Mouse (Mus musculus): ENCODE data around the gene Slc7a8. TPM values are rescaled to one million over a fixed set of nuclear protein-coding genes. Genes with fewer than 3 reads are reported as not detected.

The Slc7a8 gene
- polyA plus RNA-seq, 1 experiment from 2014 or later: 7.1 TPM

- 57% methylated on average over 9 of the region's 9 CpGs for WGBS
- Histone ChIP-seq H3K9ac (ENCODE audit: low read depth, low read length) (no peak overlapping the region), H3K4me2 (no peak overlapping the region), H3K9me3 (ENCODE audit: control insufficient read depth, low read length) (no peaks in the 10 kb centered on the region), H3K4me1 (replicated peaks; ENCODE audit: control insufficient read depth, insufficient read depth, low read length) (peaks cover 22% of the 10 kb centered on the region), H3K27ac (ENCODE audit: low read depth, low read length) (no peak overlapping the region), H3K36me3 (ENCODE audit: control insufficient read depth, insufficient read depth, low read length) (no peaks in the 10 kb centered on the region), H3K27me3 (replicated peaks; ENCODE audit: control insufficient read depth, insufficient read depth, low read length) (peaks cover 45% of the 10 kb centered on the region), H3K4me3 (ENCODE audit: low read depth, low read length) (no peak overlapping the region)
- DNase-seq (ENCODE audit: low spot score): no peak
- no peak for ATAC-seq (replicated peaks; ENCODE audit: low FRiP score)
Measured at GRCm38 (mm10) chr14:54709054-54709453, 72.7 kb downstream of the Slc7a8 start.

- H3K9me3 ChIP-seq (ENCODE audit: control insufficient read depth, low read length): no peaks in the 10 kb centered on the region
- no peak overlapping the region for H3K4me3 ChIP-seq (ENCODE audit: low read depth, low read length)
- no peak overlapping the region for H3K27ac ChIP-seq (ENCODE audit: low read depth, low read length)
- H3K27me3 ChIP-seq (replicated peaks; ENCODE audit: control insufficient read depth, insufficient read depth, low read length): peaks cover 65% of the 10 kb centered on the region
- H3K4me1 ChIP-seq (replicated peaks; ENCODE audit: control insufficient read depth, insufficient read depth, low read length): peaks cover 22% of the 10 kb centered on the region
- WGBS: 18% methylated on average over 17 of the region's 17 CpGs
- H3K36me3 ChIP-seq (ENCODE audit: control insufficient read depth, insufficient read depth, low read length): no peaks in the 10 kb centered on the region
- no peak overlapping the region for H3K9ac ChIP-seq (ENCODE audit: low read depth, low read length)
- DNase-seq (ENCODE audit: low spot score): no peak
- no peak for ATAC-seq (replicated peaks; ENCODE audit: low FRiP score)
- H3K4me2 ChIP-seq: no peak overlapping the region; the same call in 1 of the 2 replicates
Measured at GRCm38 (mm10) chr14:54706589-54707320, 75.0 kb downstream of the Slc7a8 start.

GRCm38 (mm10) chr14:54705844-54706243, 75.9 kb downstream of the Slc7a8 start:
- DNase-seq (ENCODE audit: low spot score) (peak; percentile 83), ATAC-seq (replicated peaks; ENCODE audit: low FRiP score) (peak; percentile 95)
- no peaks in the 10 kb centered on the region for H3K36me3 ChIP-seq (ENCODE audit: control insufficient read depth, insufficient read depth, low read length)
- H3K9me3 ChIP-seq (ENCODE audit: control insufficient read depth, low read length): no peaks in the 10 kb centered on the region
- peaks cover 67% of the 10 kb centered on the region for H3K27me3 ChIP-seq (replicated peaks; ENCODE audit: control insufficient read depth, insufficient read depth, low read length)
- H3K4me2 ChIP-seq: peak overlapping the region; percentile 40
- H3K4me3 ChIP-seq (ENCODE audit: low read depth, low read length): no peak overlapping the region
- peaks cover 22% of the 10 kb centered on the region for H3K4me1 ChIP-seq (replicated peaks; ENCODE audit: control insufficient read depth, insufficient read depth, low read length)
- no peak overlapping the region for H3K9ac ChIP-seq (ENCODE audit: low read depth, low read length)
- no peak overlapping the region for H3K27ac ChIP-seq (ENCODE audit: low read depth, low read length)
- WGBS: 11% methylated on average over 5 of the region's 5 CpGs

DNA sequence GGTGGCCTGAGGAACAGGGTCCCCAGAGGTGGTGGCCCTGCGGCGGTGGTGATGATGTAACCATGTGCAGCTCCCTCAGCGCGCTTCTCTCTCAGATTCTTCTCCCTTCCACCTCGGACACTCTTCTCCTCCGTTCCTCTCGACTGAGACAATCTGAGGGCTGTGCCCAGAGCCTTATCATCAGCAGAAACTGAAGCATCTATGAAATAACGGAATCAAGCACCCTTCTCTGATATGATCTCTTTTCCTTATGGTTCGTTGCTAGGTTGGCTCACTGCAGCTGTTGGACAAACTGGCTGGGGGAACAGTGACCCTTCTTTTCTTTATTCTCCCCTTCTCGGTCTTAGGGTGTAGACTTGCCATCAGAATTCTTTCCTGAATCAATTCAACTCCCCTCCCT, 78.5 kb downstream of the Slc7a8 start:
- ATAC-seq (replicated peaks; ENCODE audit: low FRiP score) (no peak), DNase-seq (ENCODE audit: low spot score) (no peak)
- Histone ChIP-seq H3K36me3 (ENCODE audit: control insufficient read depth, insufficient read depth, low read length) (no peaks in the 10 kb centered on the region), H3K27me3 (replicated peaks; ENCODE audit: control insufficient read depth, insufficient read depth, low read length) (peaks cover 42% of the 10 kb centered on the region), H3K9ac (ENCODE audit: low read depth, low read length) (no peak overlapping the region), H3K9me3 (ENCODE audit: control insufficient read depth, low read length) (no peaks in the 10 kb centered on the region), H3K27ac (ENCODE audit: low read depth, low read length) (no peak overlapping the region), H3K4me2 (no peak overlapping the region), H3K4me1 (replicated peaks; ENCODE audit: control insufficient read depth, insufficient read depth, low read length) (peaks cover 22% of the 10 kb centered on the region), H3K4me3 (ENCODE audit: low read depth, low read length) (no peak overlapping the region)
- WGBS: 49% methylated on average over 10 of the region's 10 CpGs

DNA sequence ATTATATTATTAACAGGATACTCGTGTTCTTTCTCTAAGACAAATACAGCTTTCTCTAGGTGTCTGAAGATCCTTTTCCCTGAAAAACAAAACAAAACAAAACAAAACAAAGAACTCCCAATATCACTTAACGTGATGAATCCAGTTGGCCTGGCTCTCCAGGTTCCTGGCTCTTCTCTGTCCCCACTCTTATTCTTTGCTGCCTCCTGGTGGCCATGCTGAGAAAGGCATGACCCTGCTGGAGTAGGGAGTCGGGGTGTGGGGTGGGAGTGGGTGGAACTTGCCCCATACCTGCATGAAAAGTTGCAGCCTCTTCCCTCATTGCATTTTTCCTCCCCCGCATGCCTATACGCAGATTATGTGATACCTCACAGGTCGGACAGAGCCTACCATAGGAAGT, 80.4 kb downstream of the Slc7a8 start:
- H3K4me2 ChIP-seq: no peak overlapping the region
- peak; percentile 70 for DNase-seq (ENCODE audit: low spot score)
- no peak for ATAC-seq (replicated peaks; ENCODE audit: low FRiP score)
- no peak overlapping the region for H3K4me3 ChIP-seq (ENCODE audit: low read depth, low read length)
- no peak overlapping the region for H3K9ac ChIP-seq (ENCODE audit: low read depth, low read length)
- 10% methylated on average over 6 of the region's 6 CpGs for WGBS
- H3K27ac ChIP-seq (ENCODE audit: low read depth, low read length): no peak overlapping the region
- no peaks in the 10 kb centered on the region for H3K9me3 ChIP-seq (ENCODE audit: control insufficient read depth, low read length)
- peaks cover 15% of the 10 kb centered on the region for H3K4me1 ChIP-seq (replicated peaks; ENCODE audit: control insufficient read depth, insufficient read depth, low read length)
- H3K36me3 ChIP-seq (ENCODE audit: control insufficient read depth, insufficient read depth, low read length): no peaks in the 10 kb centered on the region
- H3K27me3 ChIP-seq (replicated peaks; ENCODE audit: control insufficient read depth, insufficient read depth, low read length): peaks cover 27% of the 10 kb centered on the region

DNA sequence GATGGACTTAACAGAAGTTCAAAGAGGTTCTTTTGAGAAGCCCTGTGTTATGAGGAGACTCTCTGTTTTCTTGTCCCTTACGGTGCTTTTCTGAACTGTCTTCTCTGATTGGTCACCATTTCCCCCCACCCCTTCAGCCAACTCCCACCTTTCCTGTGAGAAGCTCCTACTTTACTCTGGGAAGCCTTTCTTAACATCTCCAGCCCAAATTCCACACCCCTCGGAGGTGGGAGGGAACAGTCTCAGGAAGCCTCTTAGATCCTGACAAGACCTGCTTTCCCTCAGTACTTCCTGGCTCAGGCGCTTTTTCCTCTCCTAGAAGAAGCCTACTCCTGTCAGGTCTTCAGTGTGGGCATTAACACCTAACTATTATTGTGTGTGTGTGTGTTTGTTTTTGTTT, 82.2 kb downstream of the Slc7a8 start:
- H3K4me3 ChIP-seq (ENCODE audit: low read depth, low read length): no peak overlapping the region
- no peaks in the 10 kb centered on the region for H3K36me3 ChIP-seq (ENCODE audit: control insufficient read depth, insufficient read depth, low read length)
- DNase-seq (ENCODE audit: low spot score): no peak
- H3K4me1 ChIP-seq (replicated peaks; ENCODE audit: control insufficient read depth, insufficient read depth, low read length): 0 out of 2 replicates have a peak, but pooled peaks cover 2% of the 10 kb centered on the region
- H3K4me2 ChIP-seq: no peak overlapping the region
- H3K27me3 ChIP-seq (replicated peaks; ENCODE audit: control insufficient read depth, insufficient read depth, low read length): peaks cover 24% of the 10 kb centered on the region
- 51% methylated on average over 3 of the region's 3 CpGs for WGBS
- no peak overlapping the region for H3K27ac ChIP-seq (ENCODE audit: low read depth, low read length)
- no peak overlapping the region for H3K9ac ChIP-seq (ENCODE audit: low read depth, low read length)
- no peaks in the 10 kb centered on the region for H3K9me3 ChIP-seq (ENCODE audit: control insufficient read depth, low read length)
- ATAC-seq (replicated peaks; ENCODE audit: low FRiP score): no peak

DNA sequence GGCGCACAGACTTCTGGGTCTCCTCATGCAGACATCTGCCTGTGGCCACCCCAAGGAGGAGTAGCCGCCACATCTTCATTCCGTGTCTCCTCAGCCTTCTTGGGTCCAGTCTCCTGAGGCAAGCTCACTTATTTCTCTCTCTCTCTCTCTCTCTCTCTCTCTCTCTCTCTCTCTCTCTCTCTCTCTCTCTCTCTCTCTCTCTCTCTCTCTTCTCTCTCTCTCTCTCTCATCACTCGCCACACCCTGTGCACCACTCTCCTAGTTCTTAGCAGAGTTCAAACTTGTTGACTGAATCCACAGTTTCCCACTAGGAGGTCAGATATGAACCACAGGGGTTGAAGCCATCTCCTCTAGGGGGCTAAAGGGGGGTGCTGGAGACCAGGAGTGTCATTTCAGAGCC, 83.0 kb downstream of the Slc7a8 start, which contains the start of gene Gm29776:
Gene Gm29776, minus strand, starts transcription at position 101 of the 400 bp plus-strand sequence.
- WGBS: 63% methylated on average over 4 of the region's 4 CpGs

DNA sequence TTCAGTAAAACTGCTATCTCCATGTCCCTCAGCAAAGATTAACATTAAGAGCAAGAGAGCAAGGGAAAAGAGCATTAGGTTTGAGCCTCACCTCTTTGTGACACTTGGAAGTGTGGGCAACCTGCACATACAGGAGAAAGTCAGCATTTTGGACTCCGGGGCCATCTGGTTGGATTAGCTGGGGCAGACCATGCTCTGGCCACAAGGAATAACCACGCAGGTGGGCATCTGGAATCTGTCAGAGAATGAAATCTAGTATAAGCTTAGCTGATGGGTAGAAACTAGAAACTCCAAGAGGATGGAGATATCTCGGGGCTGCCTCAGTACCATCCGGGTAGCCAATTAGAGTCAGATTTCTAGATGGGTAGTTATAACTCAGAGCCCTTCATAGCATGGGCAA, 85.0 kb downstream of the Slc7a8 start:
- Histone ChIP-seq H3K9ac (ENCODE audit: low read depth, low read length) (no peak overlapping the region), H3K36me3 (ENCODE audit: control insufficient read depth, insufficient read depth, low read length) (no peaks in the 10 kb centered on the region), H3K27ac (ENCODE audit: low read depth, low read length) (no peak overlapping the region), H3K4me1 (replicated peaks; ENCODE audit: control insufficient read depth, insufficient read depth, low read length) (0 out of 2 replicates have a peak, but pooled peaks cover 2% of the 10 kb centered on the region), H3K4me2 (no peak overlapping the region), H3K4me3 (ENCODE audit: low read depth, low read length) (no peak overlapping the region), H3K9me3 (ENCODE audit: control insufficient read depth, low read length) (no peaks in the 10 kb centered on the region), H3K27me3 (replicated peaks; ENCODE audit: control insufficient read depth, insufficient read depth, low read length) (peaks cover 4% of the 10 kb centered on the region)
- ATAC-seq (replicated peaks; ENCODE audit: low FRiP score) (no peak), DNase-seq (ENCODE audit: low spot score) (no peak)
- 76% methylated on average over 4 of the region's 4 CpGs for WGBS

More for the DNA sequence above, 83.0 kb downstream of the Slc7a8 start, which contains the start of gene Gm29776:
- no peak within 1 kb of the TSS for H3K4me3 ChIP-seq (ENCODE audit: low read depth, low read length)
- no peak within 1 kb of the TSS for H3K9ac ChIP-seq (ENCODE audit: low read depth, low read length)
- no peaks in the 10 kb centered on the region for H3K36me3 ChIP-seq (ENCODE audit: control insufficient read depth, insufficient read depth, low read length)
- no peak within 1 kb of the TSS for H3K27ac ChIP-seq (ENCODE audit: low read depth, low read length)
- DNase-seq (ENCODE audit: low spot score) (no peak), ATAC-seq (replicated peaks; ENCODE audit: low FRiP score) (no peak)
- no peak within 1 kb of the TSS for H3K4me2 ChIP-seq
- 0 out of 2 replicates have a peak, but pooled peaks cover 2% of the 10 kb centered on the region for H3K4me1 ChIP-seq (replicated peaks; ENCODE audit: control insufficient read depth, insufficient read depth, low read length)
- H3K27me3 ChIP-seq (replicated peaks; ENCODE audit: control insufficient read depth, insufficient read depth, low read length): peaks cover 21% of the 10 kb centered on the region
- no peaks in the 10 kb centered on the region for H3K9me3 ChIP-seq (ENCODE audit: control insufficient read depth, low read length)

- Histone ChIP-seq H3K27ac (ENCODE audit: low read depth, low read length) (no peak overlapping the region), H3K4me3 (ENCODE audit: low read depth, low read length) (no peak overlapping the region), H3K27me3 (replicated peaks; ENCODE audit: control insufficient read depth, insufficient read depth, low read length) (no peaks in the 10 kb centered on the region), H3K9me3 (ENCODE audit: control insufficient read depth, low read length) (no peaks in the 10 kb centered on the region), H3K36me3 (ENCODE audit: control insufficient read depth, insufficient read depth, low read length) (peaks cover 10% of the 10 kb centered on the region; the same call in 1 of the 2 replicates), H3K9ac (ENCODE audit: low read depth, low read length) (no peak overlapping the region), H3K4me2 (no peak overlapping the region), H3K4me1 (replicated peaks; ENCODE audit: control insufficient read depth, insufficient read depth, low read length) (0 out of 2 replicates have a peak, but pooled peaks cover 2% of the 10 kb centered on the region)
- no peak for DNase-seq (ENCODE audit: low spot score)
- no peak for ATAC-seq (replicated peaks; ENCODE audit: low FRiP score)
- 66% methylated on average over 6 of the region's 6 CpGs for WGBS
Measured at GRCm38 (mm10) chr14:54695042-54695441, 86.7 kb downstream of the Slc7a8 start.
